Mouse (Mus musculus) midbrain, embryonic 16.5 days (tissue): ENCODE measurements at regions not wholly inside any gene's neighbourhood (a gene's known extent, or its start where the extent isn't known, plus 50 kb on each side); places are given as distances from the start of the nearest gene placed in this dataset.

ENCODE experiments used
- ATAC-seq: fragments of 200-750 bp; cut with Nextera tagmentation; 2 replicates; pipeline ENCODE4 v1.8.0; 2017; ENCODE audit warnings: moderate TSS enrichment
- H3K27ac ChIP-seq: fragments of 300-500 bp; sonication (generic); 2 replicates; pipeline ENCODE4 v1.5.1; 2014; ENCODE audit warnings: mild to moderate bottlenecking, low read length, mixed read lengths
- H3K27me3 ChIP-seq: fragments of 300-500 bp; sonication (generic); 2 replicates; pipeline ENCODE4 v1.6.1; 2014; ENCODE audit warnings: low read depth, low read length, mixed read lengths; ENCODE audit not compliant: control insufficient read depth, insufficient read depth
- H3K36me3 ChIP-seq: fragments of 300-500 bp; sonication (generic); 2 replicates; pipeline ENCODE4 v1.6.1; 2014; ENCODE audit warnings: mild to moderate bottlenecking, low read length, moderate library complexity, mixed read lengths; ENCODE audit not compliant: control insufficient read depth, insufficient read depth
- H3K4me1 ChIP-seq: fragments of 300-500 bp; sonication (generic); 2 replicates; pipeline ENCODE4 v1.6.1; 2014; ENCODE audit warnings: mild to moderate bottlenecking, low read length, mixed read lengths; ENCODE audit not compliant: control insufficient read depth, insufficient read depth
- H3K4me2 ChIP-seq: fragments of 300-500 bp; sonication (generic); 2 replicates; pipeline ENCODE4 v1.6.1; 2014; ENCODE audit warnings: mild to moderate bottlenecking, low read length, mixed read lengths
- H3K4me3 ChIP-seq: fragments of 300-500 bp; sonication (generic); 2 replicates; pipeline ENCODE4 v1.5.1; 2014; ENCODE audit warnings: low read depth, mild to moderate bottlenecking, low read length, moderate library complexity, mixed read lengths
- H3K9ac ChIP-seq: fragments of 300-500 bp; sonication (generic); 2 replicates; pipeline ENCODE4 v1.6.1; 2014; ENCODE audit warnings: low read depth, low read length, mixed read lengths
- H3K9me3 ChIP-seq: fragments of 300-500 bp; sonication (generic); replicated peaks from 2 replicates; pipeline ENCODE4 v1.6.1; 2014; ENCODE audit warnings: mild to moderate bottlenecking, low read length, mixed read lengths; ENCODE audit not compliant: control insufficient read depth, poor library complexity, severe bottlenecking
- WGBS: fragments of 180-500 bp; shearing (Covaris S2); extraction: QIAGEN DNeasy Blood & Tissue Kit; methylation state at CpG from one replicate; pipeline ENCODE4 v1.1.7; 2014; 5-methylcytosine and 5-hydroxymethylcytosine counted together

GRCm38 (mm10) chr11:114446075-114446616, 222.2 kb upstream of the Rpl38 start:
- peak; percentile 49 for ATAC-seq
- H3K4me1 ChIP-seq = peaks cover 35% of the 10 kb centered on the region
- H3K4me3 ChIP-seq = peak overlapping the region; percentile 13; the same call in 1 of the 2 replicates
- no peaks in the 10 kb centered on the region for H3K9me3 ChIP-seq
- 4% methylated on average over 8 of the region's 8 CpGs for WGBS
- H3K4me2 ChIP-seq = peak overlapping the region; percentile 51; the same call in 1 of the 2 replicates
- no peaks in the 10 kb centered on the region for H3K36me3 ChIP-seq
- peak overlapping the region; percentile 62 for H3K27ac ChIP-seq
- no peaks in the 10 kb centered on the region for H3K27me3 ChIP-seq
- H3K9ac ChIP-seq = no peak overlapping the region

GRCm38 (mm10) chr11:114444211-114444610, 224.1 kb upstream of the Rpl38 start:
- Histone ChIP-seq H3K27ac (no peak overlapping the region), H3K9ac (no peak overlapping the region), H3K36me3 (no peaks in the 10 kb centered on the region), H3K9me3 (no peaks in the 10 kb centered on the region), H3K4me2 (no peak overlapping the region), H3K4me3 (no peak overlapping the region), H3K27me3 (no peaks in the 10 kb centered on the region), H3K4me1 (peaks cover 35% of the 10 kb centered on the region)
- ATAC-seq = no peak
- WGBS = 31% methylated on average over 8 of the region's 8 CpGs

- ATAC-seq = no peak
- H3K9me3 ChIP-seq = no peaks in the 10 kb centered on the region
- no peaks in the 10 kb centered on the region for H3K27me3 ChIP-seq
- H3K4me1 ChIP-seq = peaks cover 29% of the 10 kb centered on the region
- no peaks in the 10 kb centered on the region for H3K36me3 ChIP-seq
- no peak overlapping the region for H3K9ac ChIP-seq
- no peak overlapping the region for H3K4me2 ChIP-seq
- no peak overlapping the region for H3K27ac ChIP-seq
- no peak overlapping the region for H3K4me3 ChIP-seq
- 79% methylated on average over 5 of the region's 5 CpGs for WGBS
These were observed 224.9 kb upstream of the Rpl38 start for GRCm38 (mm10) chr11:114443444-114443843.

GRCm38 (mm10) chr11:114439314-114439713, 229.0 kb upstream of the Rpl38 start:
- no peaks in the 10 kb centered on the region for H3K36me3 ChIP-seq
- no peak overlapping the region for H3K4me3 ChIP-seq
- H3K9ac ChIP-seq = no peak overlapping the region
- no peak overlapping the region for H3K27ac ChIP-seq
- no peaks in the 10 kb centered on the region for H3K9me3 ChIP-seq
- WGBS = 89% methylated on average over 4 of the region's 4 CpGs
- no peaks in the 10 kb centered on the region for H3K27me3 ChIP-seq
- ATAC-seq = no peak
- H3K4me1 ChIP-seq = peaks cover 7% of the 10 kb centered on the region; the same call in 1 of the 2 replicates
- H3K4me2 ChIP-seq = no peak overlapping the region

- ATAC-seq = no peak
- Histone ChIP-seq H3K36me3 (no peaks in the 10 kb centered on the region), H3K4me2 (no peak overlapping the region), H3K4me1 (peaks cover 9% of the 10 kb centered on the region; the same call in 1 of the 2 replicates), H3K27ac (no peak overlapping the region), H3K4me3 (no peak overlapping the region), H3K9me3 (no peaks in the 10 kb centered on the region), H3K27me3 (no peaks in the 10 kb centered on the region), H3K9ac (no peak overlapping the region)
- WGBS = 65% methylated on average over 1 of the region's 1 CpGs
These were observed 232.5 kb upstream of the Rpl38 start for GRCm38 (mm10) chr11:114435788-114436187.

GRCm38 (mm10) chr11:114433561-114433960, 234.8 kb upstream of the Rpl38 start:
- Histone ChIP-seq H3K27me3 (no peaks in the 10 kb centered on the region), H3K9ac (no peak overlapping the region), H3K36me3 (no peaks in the 10 kb centered on the region), H3K4me1 (peaks cover 9% of the 10 kb centered on the region; the same call in 1 of the 2 replicates), H3K27ac (0 out of 2 replicates have a peak overlapping the region, but pooled peaks have one; percentile 11), H3K9me3 (no peaks in the 10 kb centered on the region), H3K4me3 (no peak overlapping the region), H3K4me2 (no peak overlapping the region)
- no peak for ATAC-seq
- WGBS = 22% methylated on average over 5 of the region's 5 CpGs

GRCm38 (mm10) chr11:114425447-114425846, 242.9 kb upstream of the Rpl38 start:
- no peaks in the 10 kb centered on the region for H3K4me1 ChIP-seq
- H3K9me3 ChIP-seq = no peaks in the 10 kb centered on the region
- H3K4me2 ChIP-seq = no peak overlapping the region
- no peaks in the 10 kb centered on the region for H3K27me3 ChIP-seq
- no peak for ATAC-seq
- H3K27ac ChIP-seq = no peak overlapping the region
- no peak overlapping the region for H3K9ac ChIP-seq
- H3K36me3 ChIP-seq = no peaks in the 10 kb centered on the region
- H3K4me3 ChIP-seq = no peak overlapping the region
- WGBS = 97% methylated on average over 14 of the region's 14 CpGs

- Histone ChIP-seq H3K4me3 (no peak overlapping the region), H3K9me3 (no peaks in the 10 kb centered on the region), H3K4me1 (no peaks in the 10 kb centered on the region), H3K4me2 (no peak overlapping the region), H3K27me3 (no peaks in the 10 kb centered on the region), H3K36me3 (no peaks in the 10 kb centered on the region), H3K9ac (no peak overlapping the region), H3K27ac (no peak overlapping the region)
- WGBS = 66% methylated on average over 19 of the region's 19 CpGs
- no peak for ATAC-seq
These were observed 245.0 kb upstream of the Rpl38 start for GRCm38 (mm10) chr11:114423322-114423721.

- H3K27ac ChIP-seq = no peak overlapping the region
- no peaks in the 10 kb centered on the region for H3K9me3 ChIP-seq
- H3K4me2 ChIP-seq = no peak overlapping the region
- H3K4me3 ChIP-seq = no peak overlapping the region
- H3K4me1 ChIP-seq = no peaks in the 10 kb centered on the region
- no peaks in the 10 kb centered on the region for H3K36me3 ChIP-seq
- H3K27me3 ChIP-seq = no peaks in the 10 kb centered on the region
- H3K9ac ChIP-seq = no peak overlapping the region
- 83% methylated on average over 7 of the region's 7 CpGs for WGBS
- ATAC-seq = no peak
These were observed 249.3 kb upstream of the Rpl38 start for GRCm38 (mm10) chr11:114419002-114419401.
